Mouse (Mus musculus) neural tube, embryonic 11.5 days (tissue): Measurements from ENCODE around the gene Fam24a. TPM values are rescaled to one million over a fixed set of nuclear protein-coding genes. Genes with fewer than 3 reads are reported as not detected.

Source experiments
- ATAC-seq: fragments of 200-750 bp; cut with Nextera tagmentation; 2 replicates; pipeline ENCODE4 v1.8.0; 2017; ENCODE audit warnings: moderate number of reproducible peaks, mild to moderate bottlenecking, moderate TSS enrichment, moderate library complexity; ENCODE audit not compliant: insufficient read depth, low FRiP score, low TSS enrichment
- DNase-seq: peaks from one replicate; pipeline ENCODE4 v3.0.0-alpha.2; 2015; ENCODE audit warnings: low spot score
- H3K27ac ChIP-seq: fragments of 300-500 bp; sonication (generic); 2 replicates; pipeline ENCODE4 v1.5.1; 2014; ENCODE audit warnings: low read depth, mild to moderate bottlenecking, low read length
- H3K27me3 ChIP-seq: fragments of 300-500 bp; sonication (generic); 2 replicates; pipeline ENCODE4 v1.6.1; 2014; ENCODE audit warnings: mild to moderate bottlenecking, low read length, mixed read lengths; ENCODE audit not compliant: control insufficient read depth, insufficient read depth
- H3K36me3 ChIP-seq: fragments of 300-500 bp; sonication (generic); 2 replicates; pipeline ENCODE4 v1.6.1; 2014; ENCODE audit warnings: mild to moderate bottlenecking, low read length, moderate library complexity, mixed read lengths; ENCODE audit not compliant: control insufficient read depth, insufficient read depth
- H3K4me1 ChIP-seq: fragments of 300-500 bp; sonication (generic); 2 replicates; pipeline ENCODE4 v1.6.1; 2014; ENCODE audit warnings: low read length, mixed read lengths; ENCODE audit not compliant: control insufficient read depth, insufficient read depth
- H3K4me2 ChIP-seq: fragments of 300-500 bp; sonication (generic); 2 replicates; pipeline ENCODE4 v1.6.1; 2014; ENCODE audit warnings: low read depth, mild to moderate bottlenecking, moderate library complexity
- H3K4me3 ChIP-seq: fragments of 300-500 bp; sonication (generic); 2 replicates; pipeline ENCODE4 v1.5.1; 2014; ENCODE audit warnings: low read depth, low read length
- H3K9ac ChIP-seq: fragments of 300-500 bp; sonication (generic); 2 replicates; pipeline ENCODE4 v1.6.1; 2014; ENCODE audit warnings: mild to moderate bottlenecking, low read length
- H3K9me3 ChIP-seq: fragments of 300-500 bp; sonication (generic); 2 replicates; pipeline ENCODE4 v1.6.1; 2016; ENCODE audit warnings: low read length; ENCODE audit not compliant: control insufficient read depth
- WGBS: fragments of 180-500 bp; shearing (Covaris S2); extraction: QIAGEN DNeasy Blood & Tissue Kit; methylation state at CpG from one replicate; pipeline ENCODE4 v1.1.7; 2014; 5-methylcytosine and 5-hydroxymethylcytosine counted together
- polyA plus RNA-seq: library from polyadenylated mRNA; unstranded; fragments of >200 nt; fragmentation: Nextera tagmentation; extraction: Ambion mirVana; gene quantifications from 2 replicates; pipeline ENCODE4 v1.2.1, GENCODE M21; 2014

The Fam24a gene
- polyA plus RNA-seq, 1 experiment from 2014 or later: not detected

DNA sequence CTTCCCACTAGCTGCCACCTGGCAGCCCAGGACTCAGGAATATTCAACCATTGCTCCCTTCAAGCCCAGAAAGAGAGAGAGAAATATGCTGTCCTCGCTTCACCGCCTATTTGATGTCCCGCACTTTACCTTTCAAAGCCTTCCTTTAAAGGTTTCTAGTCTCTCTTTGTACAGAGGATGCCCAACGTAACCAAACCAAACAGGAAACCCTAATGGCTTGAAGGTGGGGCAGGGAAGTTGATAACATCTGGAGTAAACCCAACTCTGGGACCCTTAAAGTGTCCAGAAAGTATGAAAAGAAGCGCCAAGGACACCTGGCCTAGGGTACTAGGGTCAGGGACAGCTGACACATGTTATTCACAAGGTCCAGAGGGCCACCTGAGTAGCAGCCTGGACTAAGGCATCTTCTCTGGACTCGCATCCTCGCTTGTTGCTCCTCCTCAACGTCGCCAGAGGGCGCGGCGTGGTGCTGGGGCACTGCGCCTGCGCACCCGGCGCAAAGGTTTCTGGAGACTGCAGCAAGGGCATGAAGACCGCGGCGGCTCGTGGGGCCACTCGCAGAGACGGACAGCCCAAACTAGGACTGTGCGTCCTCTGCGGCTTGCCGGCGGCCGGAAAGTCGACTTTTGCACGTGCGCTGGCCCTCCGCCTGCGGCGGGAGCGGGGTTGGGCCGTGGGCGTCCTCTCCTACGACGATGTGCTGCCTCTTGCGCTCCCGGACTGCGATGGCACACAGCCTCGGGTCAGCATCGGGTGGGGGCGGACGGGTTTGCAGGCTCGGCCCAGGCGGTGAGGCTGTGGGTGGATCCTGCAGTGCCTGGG, 37.2 kb downstream of the Fam24a start, which contains the start of gene Pstk:
Gene Pstk, plus strand, starts transcription at position 494 of the 822 bp plus-strand sequence.
- peak within 1 kb of the TSS; percentile 71 for H3K27ac ChIP-seq
- H3K9ac ChIP-seq: peak within 1 kb of the TSS; percentile 77
- H3K4me2 ChIP-seq: peak within 1 kb of the TSS; percentile 68
- peak within 1 kb of the TSS; percentile 53 for H3K4me3 ChIP-seq
- H3K27me3 ChIP-seq: no peaks in the 10 kb centered on the region
- no peaks in the 10 kb centered on the region for H3K9me3 ChIP-seq
- no peaks in the 10 kb centered on the region for H3K36me3 ChIP-seq
- DNase-seq (peak; percentile 94), ATAC-seq (peak; percentile 85)
- H3K4me1 ChIP-seq: peaks cover 5% of the 10 kb centered on the region; the same call in 1 of the 2 replicates
- WGBS: 5% methylated on average over 47 of the region's 47 CpGs

DNA sequence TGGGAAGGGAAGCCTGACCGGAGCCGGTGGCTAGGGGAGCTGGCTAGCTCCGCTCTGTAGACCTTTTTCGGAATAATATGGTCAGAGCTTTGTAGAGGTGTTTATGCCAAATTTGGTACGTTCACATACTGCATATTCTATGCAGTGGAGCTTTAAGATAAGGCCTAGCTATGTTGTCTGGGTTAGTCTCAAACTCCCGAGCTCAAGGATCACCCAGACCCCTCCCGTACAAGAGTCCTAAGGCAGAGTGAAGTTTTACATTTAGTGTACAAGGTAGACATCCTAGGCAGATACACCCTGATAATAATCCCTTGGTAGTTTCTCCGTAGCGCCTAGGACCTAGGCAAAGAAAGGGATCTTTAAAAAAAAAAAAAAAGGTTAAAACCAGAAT, 37.8 kb downstream of the Fam24a start:
- Histone ChIP-seq H3K4me2 (peak overlapping the region; percentile 68), H3K4me1 (peaks cover 5% of the 10 kb centered on the region; the same call in 1 of the 2 replicates), H3K9ac (peak overlapping the region; percentile 77), H3K4me3 (peak overlapping the region; percentile 53), H3K27me3 (no peaks in the 10 kb centered on the region), H3K27ac (peak overlapping the region; percentile 71), H3K9me3 (no peaks in the 10 kb centered on the region), H3K36me3 (no peaks in the 10 kb centered on the region)
- ATAC-seq (peak; percentile 41), DNase-seq (no peak)
- 7% methylated on average over 9 of the region's 9 CpGs for WGBS

DNA sequence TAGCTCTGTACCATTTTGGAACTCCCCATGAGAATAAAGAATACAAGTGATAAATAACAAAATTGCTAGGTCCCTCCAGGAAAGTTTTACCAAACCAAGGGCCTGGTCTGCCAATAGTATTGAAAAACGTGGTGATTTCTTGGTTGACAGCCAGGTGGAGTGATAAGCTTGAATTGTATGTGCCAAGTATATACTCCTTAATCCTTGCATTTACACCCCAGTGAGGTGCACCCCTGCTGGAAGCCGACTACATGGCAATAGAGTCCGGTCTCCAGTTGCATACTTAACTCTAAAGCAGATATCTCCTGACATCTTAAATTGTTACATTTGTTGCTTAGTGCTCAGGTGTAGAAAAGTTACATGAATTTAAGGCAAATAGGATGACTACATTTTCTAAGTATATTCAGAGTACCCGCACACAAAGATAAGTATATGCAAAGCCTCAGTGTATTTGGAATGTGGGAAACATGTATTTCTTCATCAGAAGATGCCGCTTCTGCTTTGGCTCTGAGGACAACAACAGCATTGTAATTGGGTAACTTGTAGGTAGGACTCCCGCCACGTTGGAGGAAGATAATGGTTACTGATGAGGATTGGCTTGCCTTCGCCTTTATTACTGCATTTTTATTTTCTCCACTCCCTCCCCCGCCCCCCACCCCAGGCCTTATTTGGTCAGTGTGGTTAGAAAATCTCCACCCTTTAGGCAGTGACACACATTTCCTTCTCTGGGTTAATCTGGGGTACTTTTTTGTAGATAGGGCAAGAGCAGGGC, 38.4 kb downstream of the Fam24a start:
- ATAC-seq: no peak
- peak; percentile 14 for DNase-seq
- Histone ChIP-seq H3K27me3 (no peaks in the 10 kb centered on the region), H3K4me2 (peak overlapping the region; percentile 68), H3K36me3 (no peaks in the 10 kb centered on the region), H3K9ac (peak overlapping the region; percentile 77), H3K4me1 (peaks cover 5% of the 10 kb centered on the region; the same call in 1 of the 2 replicates), H3K4me3 (peak overlapping the region; percentile 53), H3K9me3 (no peaks in the 10 kb centered on the region), H3K27ac (no peak overlapping the region)
- 73% methylated on average over 9 of the region's 9 CpGs for WGBS

Other genes starting within 250 kb of the Fam24a start
- gene 4933402N03Rik, start 187.6 kb upstream of the Fam24a start, polyA plus RNA-seq: not detected in 2 replicates
- not detected in 2 replicates for gene 5430419D17Rik, start 159.5 kb upstream of the Fam24a start, polyA plus RNA-seq
- not detected in 2 replicates for gene Cuzd1, start 11.6 kb upstream of the Fam24a start, polyA plus RNA-seq
- gene Fam24b, start 4.3 kb upstream of the Fam24a start, polyA plus RNA-seq: not detected in 2 replicates
- 25.6 and 28.7 TPM in 2 replicates for gene 2310057M21Rik, start 28.9 kb downstream of the Fam24a start, polyA plus RNA-seq
- 48.6 and 53.9 TPM in 2 replicates for gene Pstk, start 37.3 kb downstream of the Fam24a start, polyA plus RNA-seq
- 30.0 and 33.9 TPM in 2 replicates for gene Ikzf5, start 76.7 kb downstream of the Fam24a start, polyA plus RNA-seq
- 78.5 and 83.0 TPM in 2 replicates for gene Acadsb, start 76.7 kb downstream of the Fam24a start, polyA plus RNA-seq
- 0.92 and 1.4 TPM in 2 replicates for gene Hmx3, start 209.0 kb downstream of the Fam24a start, polyA plus RNA-seq
- gene Hmx2, start 214.9 kb downstream of the Fam24a start, polyA plus RNA-seq: 1.7 and 2.9 TPM in 2 replicates
- gene Bub3, start 226.4 kb downstream of the Fam24a start, polyA plus RNA-seq: 257 TPM in 2 replicates